Comparison of ENCODE assay signal across 23 mouse cellular contexts in genomic region chr17:48402751-48403150, GRCm38 (mm10). TPM values are rescaled to one million over a fixed set of nuclear protein-coding genes. Genes with fewer than 3 reads are reported as not detected.
"Had no signal": no experiment of that assay in that cellular context is flagged by ENCODE, and none has a peak within 500 bp of the region (broad histone marks: within the 10 kb centered on the region; RNA-seq: fewer than 3 reads in every experiment).

No protein-coding gene starts in this region.

- ATAC-seq: forebrain, postnatal 0 days; hindbrain, postnatal 0 days; intestine, embryonic 16.5 days had no signal

- DNase-seq: forebrain, postnatal 0 days; gastrocnemius, postnatal 14 days; gastrocnemius, postnatal 36 days; heart, adult 18-20 months; heart, postnatal 14 days; heart, postnatal 36 days; kidney, adult 18-20 months; kidney, postnatal 25 days; layer of hippocampus, adult 9-11 months; layer of hippocampus, postnatal 36 days; left cerebral cortex, postnatal 4 days had no signal

- H3K4me2 ChIP-seq: heart, embryonic 11.5 days; heart, embryonic 13.5 days; heart, embryonic 15.5 days; hindbrain, embryonic 13.5 days; hindbrain, embryonic 15.5 days; limb, embryonic 13.5 days; limb, embryonic 15.5 days had no signal

- H3K9ac ChIP-seq: forebrain, postnatal 0 days; heart, embryonic 13.5 days; heart, embryonic 15.5 days; hindbrain, embryonic 13.5 days; hindbrain, embryonic 15.5 days; limb, embryonic 13.5 days; limb, embryonic 15.5 days; liver, embryonic 14.5 days had no signal

- H3K27me3 ChIP-seq: heart, embryonic 13.5 days; heart, embryonic 15.5 days; hindbrain, embryonic 13.5 days; hindbrain, embryonic 15.5 days; limb, embryonic 13.5 days; limb, embryonic 15.5 days had no signal

- H3K27ac ChIP-seq: heart, embryonic 13.5 days; heart, embryonic 15.5 days; hindbrain, embryonic 13.5 days; hindbrain, embryonic 15.5 days; hindbrain, postnatal 0 days; kidney, postnatal 0 days; limb, embryonic 13.5 days; limb, embryonic 15.5 days; liver, embryonic 14.5 days had no signal

- H3K9me3 ChIP-seq: heart, embryonic 13.5 days; heart, embryonic 15.5 days; hindbrain, embryonic 13.5 days; hindbrain, embryonic 15.5 days; limb, embryonic 13.5 days; limb, embryonic 15.5 days had no signal

- H3K4me3 ChIP-seq: heart, embryonic 13.5 days; heart, embryonic 15.5 days; hindbrain, embryonic 13.5 days; hindbrain, embryonic 15.5 days; limb, embryonic 13.5 days; limb, embryonic 15.5 days had no signal

RNA-seq across cellular contexts. Expression of gene Treml1, which starts 43.0 kb away (rescaled TPM):
- polyA plus RNA-seq: forebrain, postnatal 0 days; hindbrain, postnatal 0 days; large intestine, adult 2 months had no signal
